Mouse (Mus musculus) lung, postnatal 10 days (tissue): Measurements from ENCODE around the gene Coq7.

ENCODE experiments used
- DNase-seq: peaks from one replicate; pipeline ENCODE4 v3.0.0; 2021

Gene Coq7

GRCm38 (mm10) chr7:118533178-118533578 is at the start of gene Coq7:
Gene Coq7, minus strand, starts transcription at chr7:118533356.
- DNase-seq = peak; percentile 97

- DNase-seq = no peak
Measured at GRCm38 (mm10) chr7:118579938-118580337, 46.8 kb upstream of the Coq7 start.

GRCm38 (mm10) chr7:118578269-118578668 is 45.1 kb upstream of the Coq7 start:
- no peak for DNase-seq

- DNase-seq = peak; percentile 52
Measured at GRCm38 (mm10) chr7:118572039-118572438, 38.9 kb upstream of the Coq7 start.

- DNase-seq = no peak
Measured at GRCm38 (mm10) chr7:118571350-118571749, 38.2 kb upstream of the Coq7 start.

- no peak for DNase-seq
Measured at GRCm38 (mm10) chr7:118569121-118569543, 36.0 kb upstream of the Coq7 start.

GRCm38 (mm10) chr7:118554290-118554689 is 21.1 kb upstream of the Coq7 start:
- DNase-seq = no peak

- peak; percentile 43 for DNase-seq
Measured at GRCm38 (mm10) chr7:118553881-118554280, 20.7 kb upstream of the Coq7 start.

GRCm38 (mm10) chr7:118547451-118547850 is 14.3 kb upstream of the Coq7 start:
- DNase-seq = no peak

- no peak for DNase-seq
Measured at GRCm38 (mm10) chr7:118544128-118544527, 11.0 kb upstream of the Coq7 start.

GRCm38 (mm10) chr7:118535076-118535475 is 1.9 kb upstream of the Coq7 start:
- DNase-seq = peak; percentile 59

- no peak for DNase-seq
Measured at GRCm38 (mm10) chr7:118534326-118534725, 1.2 kb upstream of the Coq7 start.

- peak; percentile 99 for DNase-seq
Measured at GRCm38 (mm10) chr7:118532519-118533177, 508 bp downstream of the Coq7 start.

- DNase-seq = no peak
Measured at GRCm38 (mm10) chr7:118526967-118527366, 6.2 kb downstream of the Coq7 start.

GRCm38 (mm10) chr7:118522077-118522476 is 11.1 kb downstream of the Coq7 start:
- no peak for DNase-seq

- DNase-seq = peak; percentile 31
Measured at GRCm38 (mm10) chr7:118519661-118520060, 13.5 kb downstream of the Coq7 start.

- peak; percentile 89 for DNase-seq
Measured at GRCm38 (mm10) chr7:118518687-118519086, 14.5 kb downstream of the Coq7 start.

GRCm38 (mm10) chr7:118517819-118518218 is 15.3 kb downstream of the Coq7 start:
- DNase-seq = peak; percentile 43

- no peak for DNase-seq
Measured at GRCm38 (mm10) chr7:118508556-118508955, 24.6 kb downstream of the Coq7 start.

GRCm38 (mm10) chr7:118503844-118504243 is 29.3 kb downstream of the Coq7 start:
- DNase-seq = peak; percentile 35

- DNase-seq = no peak
Measured at GRCm38 (mm10) chr7:118502333-118502732, 30.8 kb downstream of the Coq7 start.

- no peak for DNase-seq
Measured at GRCm38 (mm10) chr7:118499784-118500435, 33.2 kb downstream of the Coq7 start.

- DNase-seq = no peak
Measured at GRCm38 (mm10) chr7:118498984-118499783, 34.0 kb downstream of the Coq7 start.
